Mouse (Mus musculus) hindbrain, embryonic 14.5 days (tissue): ENCODE data around the gene Ppib. TPM values are rescaled to one million over a fixed set of nuclear protein-coding genes. Genes with fewer than 3 reads are reported as not detected.

Experiments
- ATAC-seq: fragments of 200-750 bp; cut with Nextera tagmentation; 2 replicates; pipeline ENCODE4 v1.8.0; 2017; ENCODE audit warnings: moderate number of reproducible peaks, mild to moderate bottlenecking, moderate TSS enrichment, moderate library complexity; ENCODE audit not compliant: low FRiP score
- DNase-seq: peaks from one replicate; pipeline ENCODE4 v3.0.0-alpha.2; 2015; ENCODE audit warnings: low spot score
- H3K27ac ChIP-seq: fragments of 300-500 bp; sonication (generic); 2 replicates; pipeline ENCODE4 v1.5.1; 2014; ENCODE audit warnings: mild to moderate bottlenecking, moderate library complexity
- H3K27me3 ChIP-seq: fragments of 300-500 bp; sonication (generic); 2 replicates; pipeline ENCODE4 v1.6.1; 2014; ENCODE audit warnings: mild to moderate bottlenecking, low read length, mixed read lengths; ENCODE audit not compliant: control insufficient read depth, insufficient read depth
- H3K36me3 ChIP-seq: fragments of 300-500 bp; sonication (generic); replicated peaks from 2 replicates; pipeline ENCODE4 v1.6.1; 2014; ENCODE audit not compliant: control insufficient read depth, insufficient read depth
- H3K4me1 ChIP-seq: fragments of 300-500 bp; sonication (generic); replicated peaks from 2 replicates; pipeline ENCODE4 v1.6.1; 2014; ENCODE audit warnings: antibody characterized with exemption, low read length, mixed read lengths; ENCODE audit not compliant: control insufficient read depth, insufficient read depth
- H3K4me2 ChIP-seq: fragments of 300-500 bp; sonication (generic); replicated peaks from 2 replicates; pipeline ENCODE4 v1.6.1; 2014; ENCODE audit warnings: mild to moderate bottlenecking, moderate library complexity
- H3K4me3 ChIP-seq: fragments of 300-500 bp; sonication (generic); replicated peaks from 2 replicates; pipeline ENCODE4 v1.5.1; 2014; ENCODE audit warnings: mild to moderate bottlenecking, low read length
- H3K9ac ChIP-seq: fragments of 300-500 bp; sonication (generic); 2 replicates; pipeline ENCODE4 v1.6.1; 2014
- H3K9me3 ChIP-seq: fragments of 300-500 bp; sonication (generic); 2 replicates; pipeline ENCODE4 v1.6.1; 2016; ENCODE audit warnings: low read length; ENCODE audit not compliant: control insufficient read depth
- WGBS: fragments of 180-500 bp; shearing (Covaris S2); extraction: QIAGEN DNeasy Blood & Tissue Kit; methylation state at CpG from one replicate; pipeline ENCODE4 v1.1.7; 2014; 5-methylcytosine and 5-hydroxymethylcytosine counted together
- polyA plus RNA-seq: library from polyadenylated mRNA; unstranded; fragments of >200 nt; fragmentation: Nextera tagmentation; extraction: Ambion mirVana; gene quantifications from 2 replicates; pipeline ENCODE4 v1.2.1, GENCODE M21; 2014

The Ppib gene
- polyA plus RNA-seq, 1 experiment from 2014 or later: 387 TPM

GRCm38 (mm10) chr9:66084171-66084570 lies 24.1 kb downstream of the Ppib start:
- H3K4me3 ChIP-seq: no peak overlapping the region
- no peak overlapping the region for H3K4me2 ChIP-seq
- ATAC-seq (no peak), DNase-seq (no peak)
- H3K27ac ChIP-seq: no peak overlapping the region
- WGBS: 85% methylated on average over 3 of the region's 3 CpGs
- no peaks in the 10 kb centered on the region for H3K9me3 ChIP-seq
- H3K36me3 ChIP-seq: peaks cover 30% of the 10 kb centered on the region
- no peaks in the 10 kb centered on the region for H3K4me1 ChIP-seq
- H3K9ac ChIP-seq: no peak overlapping the region
- H3K27me3 ChIP-seq: no peaks in the 10 kb centered on the region

GRCm38 (mm10) chr9:66087062-66087461 lies 27.0 kb downstream of the Ppib start:
- Histone ChIP-seq H3K27me3 (no peaks in the 10 kb centered on the region), H3K9me3 (no peaks in the 10 kb centered on the region), H3K4me2 (no peak overlapping the region), H3K4me1 (no peaks in the 10 kb centered on the region), H3K27ac (no peak overlapping the region), H3K36me3 (peaks cover 59% of the 10 kb centered on the region), H3K9ac (no peak overlapping the region), H3K4me3 (no peak overlapping the region)
- 96% methylated on average over 7 of the region's 7 CpGs for WGBS
- ATAC-seq (no peak), DNase-seq (no peak)

- Histone ChIP-seq H3K4me1 (no peaks in the 10 kb centered on the region), H3K27ac (no peak overlapping the region), H3K4me2 (no peak overlapping the region), H3K9me3 (no peaks in the 10 kb centered on the region), H3K9ac (no peak overlapping the region), H3K4me3 (no peak overlapping the region), H3K27me3 (no peaks in the 10 kb centered on the region), H3K36me3 (peaks cover 73% of the 10 kb centered on the region)
- 40% methylated on average over 4 of the region's 4 CpGs for WGBS
- ATAC-seq: no peak
- DNase-seq: peak; percentile 34
Measured at GRCm38 (mm10) chr9:66088411-66088810, 28.4 kb downstream of the Ppib start.

DNA sequence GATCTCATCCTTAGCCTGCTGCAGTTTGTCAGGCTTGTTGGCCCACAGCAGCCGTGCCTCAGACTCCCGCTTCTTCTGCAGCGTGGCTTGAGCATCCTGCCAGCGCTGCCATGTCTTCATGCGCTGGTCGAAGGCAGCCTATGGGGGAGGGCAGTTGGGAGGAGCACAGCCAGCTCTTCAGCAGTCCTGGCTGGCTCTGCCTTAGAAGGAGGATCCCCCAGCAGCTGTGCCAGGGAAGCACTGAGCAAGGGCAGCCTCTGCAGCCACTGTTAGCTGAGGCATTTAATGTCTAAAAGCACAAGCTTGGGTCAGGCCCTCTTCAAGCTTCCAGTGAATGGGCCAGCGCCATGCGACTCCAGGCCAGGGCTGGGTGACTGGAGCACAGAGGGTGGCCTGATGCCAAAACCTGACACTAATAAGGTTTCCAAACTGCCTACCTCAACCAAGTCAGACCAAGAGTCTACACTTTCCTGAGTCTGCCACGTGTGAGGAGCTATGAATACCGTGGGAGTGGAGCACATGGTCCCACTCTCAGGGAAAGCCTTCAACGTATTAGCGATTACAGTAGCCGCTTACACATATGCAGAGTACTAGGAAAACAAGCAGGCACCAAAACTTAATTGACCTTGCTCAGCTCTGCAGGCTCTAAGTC lies 30.7 kb downstream of the Ppib start:
- Histone ChIP-seq H3K9ac (no peak overlapping the region), H3K4me3 (no peak overlapping the region), H3K4me1 (no peaks in the 10 kb centered on the region), H3K9me3 (no peaks in the 10 kb centered on the region), H3K27me3 (no peaks in the 10 kb centered on the region), H3K27ac (no peak overlapping the region), H3K36me3 (peaks cover 96% of the 10 kb centered on the region), H3K4me2 (no peak overlapping the region)
- 90% methylated on average over 13 of the region's 13 CpGs for WGBS
- ATAC-seq (no peak), DNase-seq (no peak)

DNA sequence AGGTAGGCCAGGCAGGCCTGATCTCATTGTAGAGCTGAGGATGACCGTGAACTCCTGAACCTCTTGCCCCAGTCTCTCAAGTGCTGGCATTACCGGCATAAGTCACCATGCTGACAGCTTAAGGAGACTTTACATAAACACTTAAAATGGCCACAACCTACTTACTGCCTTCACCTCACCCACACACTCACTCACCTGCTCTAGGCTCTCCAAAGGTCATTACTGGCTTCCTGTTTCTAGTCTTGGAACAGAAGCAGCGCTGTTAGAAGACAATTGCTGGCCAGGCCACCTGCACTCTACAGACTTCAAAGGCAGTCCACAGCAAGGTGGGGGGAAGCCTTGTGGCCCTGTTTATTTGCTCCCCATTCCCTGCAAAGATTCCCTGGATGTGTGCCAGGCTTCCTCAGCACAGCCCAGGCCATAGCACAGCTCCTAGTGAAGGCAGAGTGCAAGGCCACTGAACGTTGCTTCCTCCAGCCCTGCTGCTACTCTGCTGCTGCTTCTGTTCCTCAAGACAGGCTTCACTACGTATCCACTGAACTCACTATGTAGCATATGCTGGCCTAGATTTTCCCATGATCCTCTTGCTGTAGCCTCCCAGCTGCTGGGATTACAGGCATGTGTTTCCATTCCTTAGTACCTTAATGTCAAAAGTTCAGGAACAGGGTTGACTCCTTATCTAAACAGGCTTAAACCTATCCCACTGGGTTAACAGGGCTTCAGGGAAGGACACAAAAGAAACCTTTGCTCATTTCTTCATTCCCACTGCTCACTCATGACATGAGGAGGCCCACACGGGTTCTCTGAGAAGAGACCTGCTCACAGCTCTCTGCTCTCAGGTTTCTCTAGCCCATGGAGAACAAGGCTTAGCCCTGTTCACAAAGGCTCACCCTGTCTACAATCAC lies 31.6 kb downstream of the Ppib start:
- WGBS: 82% methylated on average over 6 of the region's 6 CpGs
- peaks cover 100% of the 10 kb centered on the region for H3K36me3 ChIP-seq
- no peak overlapping the region for H3K27ac ChIP-seq
- ATAC-seq: no peak
- no peak for DNase-seq
- H3K4me1 ChIP-seq: no peaks in the 10 kb centered on the region
- no peak overlapping the region for H3K4me3 ChIP-seq
- no peak overlapping the region for H3K4me2 ChIP-seq
- no peak overlapping the region for H3K9ac ChIP-seq
- H3K27me3 ChIP-seq: no peaks in the 10 kb centered on the region
- no peaks in the 10 kb centered on the region for H3K9me3 ChIP-seq

DNA sequence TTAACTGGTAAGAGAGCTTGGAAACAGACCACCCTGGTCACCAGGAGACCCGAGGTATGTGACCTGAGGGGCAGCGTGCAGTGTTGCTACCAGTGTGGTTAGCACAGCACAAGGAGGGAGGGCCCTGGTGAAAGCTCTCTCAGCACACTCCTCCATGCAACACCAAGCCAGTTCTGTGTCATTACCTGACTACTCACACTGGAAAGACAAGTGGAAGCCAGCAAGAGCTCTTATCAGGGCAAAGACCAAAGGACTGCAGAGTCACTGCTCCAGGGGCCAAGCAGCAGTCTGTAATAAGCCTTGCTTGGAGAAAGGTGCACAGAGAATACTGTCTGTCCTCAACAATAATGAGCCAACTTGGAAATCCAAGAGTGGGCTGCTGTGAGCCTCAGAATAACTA lies 32.6 kb downstream of the Ppib start:
- 88% methylated on average over 2 of the region's 2 CpGs for WGBS
- DNase-seq (no peak), ATAC-seq (no peak)
- no peak overlapping the region for H3K4me2 ChIP-seq
- H3K9ac ChIP-seq: no peak overlapping the region
- no peaks in the 10 kb centered on the region for H3K9me3 ChIP-seq
- H3K4me1 ChIP-seq: no peaks in the 10 kb centered on the region
- no peak overlapping the region for H3K27ac ChIP-seq
- peaks cover 100% of the 10 kb centered on the region for H3K36me3 ChIP-seq
- no peaks in the 10 kb centered on the region for H3K27me3 ChIP-seq
- H3K4me3 ChIP-seq: no peak overlapping the region

- ATAC-seq (no peak), DNase-seq (no peak)
- no peak overlapping the region for H3K4me2 ChIP-seq
- no peak overlapping the region for H3K9ac ChIP-seq
- H3K9me3 ChIP-seq: no peaks in the 10 kb centered on the region
- H3K36me3 ChIP-seq: peaks cover 95% of the 10 kb centered on the region
- H3K27ac ChIP-seq: no peak overlapping the region
- no peaks in the 10 kb centered on the region for H3K27me3 ChIP-seq
- no peak overlapping the region for H3K4me3 ChIP-seq
- WGBS: 85% methylated on average over 8 of the region's 8 CpGs
- H3K4me1 ChIP-seq: no peaks in the 10 kb centered on the region
Measured at GRCm38 (mm10) chr9:66101577-66101976, 41.6 kb downstream of the Ppib start.

GRCm38 (mm10) chr9:66102668-66103067 lies 42.6 kb downstream of the Ppib start:
- Histone ChIP-seq H3K4me2 (no peak overlapping the region), H3K9ac (no peak overlapping the region), H3K4me3 (no peak overlapping the region), H3K27ac (no peak overlapping the region), H3K27me3 (no peaks in the 10 kb centered on the region), H3K36me3 (peaks cover 95% of the 10 kb centered on the region), H3K9me3 (no peaks in the 10 kb centered on the region), H3K4me1 (no peaks in the 10 kb centered on the region)
- no peak for DNase-seq
- no peak for ATAC-seq
- WGBS: 93% methylated on average over 6 of the region's 6 CpGs

GRCm38 (mm10) chr9:66104601-66105000 lies 44.6 kb downstream of the Ppib start:
- ATAC-seq: no peak
- Histone ChIP-seq H3K4me1 (no peaks in the 10 kb centered on the region), H3K4me2 (no peak overlapping the region), H3K4me3 (no peak overlapping the region), H3K27ac (no peak overlapping the region), H3K36me3 (peaks cover 94% of the 10 kb centered on the region), H3K9me3 (no peaks in the 10 kb centered on the region), H3K9ac (no peak overlapping the region), H3K27me3 (no peaks in the 10 kb centered on the region)
- no peak for DNase-seq
- 96% methylated on average over 4 of the region's 4 CpGs for WGBS
